Comparison of ENCODE assay signal across 8 mouse cellular contexts in the genomic region with DNA sequence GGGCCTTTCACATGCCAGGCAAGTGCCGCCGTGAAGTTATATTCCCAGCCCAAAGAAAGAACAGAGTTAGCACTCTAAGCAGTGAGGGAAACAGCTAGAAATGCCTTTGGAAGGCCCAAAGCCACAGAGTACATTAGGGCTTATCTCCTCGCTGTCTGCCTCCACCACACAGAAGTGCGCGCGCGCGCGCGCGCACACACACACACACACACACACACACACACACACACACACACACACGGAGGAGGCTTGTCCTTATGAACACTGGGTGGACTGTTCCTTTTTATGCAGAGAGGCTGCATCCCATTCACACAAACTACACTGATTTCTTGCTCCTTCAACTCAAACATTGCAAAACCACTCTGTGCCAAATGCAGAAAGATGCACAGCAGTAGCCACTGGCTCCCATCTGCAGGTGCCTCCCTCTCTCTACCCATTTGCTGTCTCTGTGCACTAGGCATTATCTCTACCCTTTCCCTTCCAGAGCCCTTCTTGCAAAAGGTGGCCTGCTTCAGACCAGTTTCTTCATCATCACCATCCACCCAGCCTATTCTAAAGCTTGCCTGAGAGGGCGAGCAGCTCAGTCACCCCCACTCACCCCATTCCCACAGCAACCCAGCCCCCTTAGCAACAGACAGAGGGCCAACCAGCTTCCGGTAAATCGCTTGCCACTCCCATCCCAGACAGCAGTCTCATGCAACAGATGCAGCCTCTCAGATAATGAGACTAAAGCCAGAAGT.
DNase-seq lines count a peak whose midpoint lies in the region; ATAC-seq and TF ChIP-seq lines count a peak whose summit lies in the region.
"Had no signal": no experiment of that assay in that cellular context is flagged by ENCODE, and none has a peak within 500 bp of the region (broad histone marks: within the 10 kb centered on the region; RNA-seq: fewer than 3 reads in every experiment).

No protein-coding gene starts in this region.

- WGBS in forebrain, postnatal 0 days = 73% methylated on average over 15 of the region's 15 CpGs

- H3K9me3 ChIP-seq in E14TG2a.4 (ENCODE audit: low read length) = no peaks in the 10 kb centered on the region
- H3K9me3 ChIP-seq in forebrain, postnatal 0 days (ENCODE audit: low read length) = no peaks in the 10 kb centered on the region
- H3K9me3 ChIP-seq: embryonic facial prominence, embryonic 15.5 days had no signal

- peak overlapping the region; percentile 58 for H3K4me3 ChIP-seq in E14TG2a.4 (replicated peaks; ENCODE audit: low read length)
- H3K4me3 ChIP-seq in forebrain, postnatal 0 days (ENCODE audit: low read depth, low read length) = peak overlapping the region; percentile 38; the same call in 1 of the 2 replicates
- H3K4me3 ChIP-seq in left cerebral cortex, adult 2 months = peak overlapping the region; percentile 51
- H3K4me3 ChIP-seq: embryonic facial prominence, embryonic 15.5 days had no signal

- intact Hi-C loops in left cerebral cortex, adult 2 months (cut with DNase I) = loop anchor here (2.0 kb wide), 1 partner anchor 77 kb away; no protein-coding TSS in a partner anchor

- H3K9ac ChIP-seq in forebrain, postnatal 0 days = no peak overlapping the region
- H3K9ac ChIP-seq: embryonic facial prominence, embryonic 15.5 days had no signal

- H3K27ac ChIP-seq in forebrain, postnatal 0 days (ENCODE audit: low read depth, low read length) = no peak overlapping the region
- H3K27ac ChIP-seq in left cerebral cortex, adult 2 months = peak overlapping the region; percentile 44
- H3K27ac ChIP-seq: embryonic facial prominence, embryonic 15.5 days had no signal

- peak overlapping the region; percentile 66 for H3K4me2 ChIP-seq in forebrain, postnatal 0 days (ENCODE audit: low read depth)
- H3K4me2 ChIP-seq: embryonic facial prominence, embryonic 15.5 days had no signal

- H3K4me1 ChIP-seq in E14TG2a.4 (replicated peaks; ENCODE audit: low read depth, low read length) = peaks cover 52% of the 10 kb centered on the region
- H3K4me1 ChIP-seq in forebrain, postnatal 0 days (ENCODE audit: insufficient read depth) = peaks cover 42% of the 10 kb centered on the region

- peak; percentile 74 for ATAC-seq in forebrain, postnatal 0 days

- peak; percentile 27 for DNase-seq in ZHBTc4 (ENCODE audit: low read depth, low spot score)
- peak; percentile 55 for DNase-seq in forebrain, postnatal 0 days
- peak; percentile 34 to 54 for DNase-seq in left cerebral cortex, adult 2 months (ENCODE audit: extremely low spot score in 1 of 2, low spot score in 2 of 2)
- peak; percentile 46 for DNase-seq in neural tube, embryonic 10.5 days (ENCODE audit: extremely low spot score, low spot score)
- DNase-seq in urinary bladder, postnatal 14 days (ENCODE audit: low spot score) = no peak
- no peak for DNase-seq in Muller cell, postnatal 12 days (ENCODE audit: inconsistent ontology term)

- H3K27me3 ChIP-seq in E14TG2a.4 (ENCODE audit: insufficient read depth, low read length) = peaks cover 27% of the 10 kb centered on the region
- no peaks in the 10 kb centered on the region for H3K27me3 ChIP-seq in forebrain, postnatal 0 days (ENCODE audit: insufficient read depth, low read length)
- H3K27me3 ChIP-seq: embryonic facial prominence, embryonic 15.5 days had no signal

- no peak for TF ChIP-seq CTCF in E14TG2a.4 (conservative IDR thresholded peaks at IDR 0.05; ENCODE audit: low read length)
- TF ChIP-seq CTCF in forebrain, postnatal 0 days (IDR thresholded peaks at IDR 0.05; ENCODE audit: low read depth) = no peak
- TF ChIP-seq CTCF in left cerebral cortex, adult 2 months (IDR thresholded peaks at IDR 0.05) = no peak

- peaks cover 5% of the 10 kb centered on the region for H3K36me3 ChIP-seq in E14TG2a.4 (ENCODE audit: insufficient read depth, low read length)
- no peaks in the 10 kb centered on the region for H3K36me3 ChIP-seq in forebrain, postnatal 0 days (ENCODE audit: insufficient read depth)
- H3K36me3 ChIP-seq: embryonic facial prominence, embryonic 15.5 days had no signal

Comparison
In these comparisons a context has a peak if more than half of its experiments do, and no peak if none do; other contexts are left out.
1. DNase-seq: peak in ZHBTc4 (single experiment), forebrain, postnatal 0 days (single experiment), left cerebral cortex, adult 2 months (2 of 2) and neural tube, embryonic 10.5 days (single experiment); none in urinary bladder, postnatal 14 days (single experiment) and Muller cell, postnatal 12 days (single experiment).
2. Peak in every context shown above with its lines, with median percentiles within 50 percentile points of each other: H3K4me3 ChIP-seq.